Mouse (Mus musculus) gastrocnemius, adult 18-20 months (tissue): ENCODE data around the gene Wwp2. TPM values are rescaled to one million over a fixed set of nuclear protein-coding genes. Genes with fewer than 3 reads are reported as not detected.

Source experiments
- DNase-seq: peaks from one replicate; pipeline ENCODE4 v3.0.0; 2021; ENCODE audit warnings: low spot score
- total RNA-seq, 2 experiments: library from RNA; stranded (reverse); gene quantifications; 2 replicates each; pipeline ENCODE4 v1.2.3; 2021

The Wwp2 gene
- total RNA-seq, 2 experiments from 2014 or later, result 13.8 to 14.2 TPM

GRCm38 (mm10) chr8:107430821-107431220 is 5.3 kb upstream of the Wwp2 start:
- no peak for DNase-seq

DNA sequence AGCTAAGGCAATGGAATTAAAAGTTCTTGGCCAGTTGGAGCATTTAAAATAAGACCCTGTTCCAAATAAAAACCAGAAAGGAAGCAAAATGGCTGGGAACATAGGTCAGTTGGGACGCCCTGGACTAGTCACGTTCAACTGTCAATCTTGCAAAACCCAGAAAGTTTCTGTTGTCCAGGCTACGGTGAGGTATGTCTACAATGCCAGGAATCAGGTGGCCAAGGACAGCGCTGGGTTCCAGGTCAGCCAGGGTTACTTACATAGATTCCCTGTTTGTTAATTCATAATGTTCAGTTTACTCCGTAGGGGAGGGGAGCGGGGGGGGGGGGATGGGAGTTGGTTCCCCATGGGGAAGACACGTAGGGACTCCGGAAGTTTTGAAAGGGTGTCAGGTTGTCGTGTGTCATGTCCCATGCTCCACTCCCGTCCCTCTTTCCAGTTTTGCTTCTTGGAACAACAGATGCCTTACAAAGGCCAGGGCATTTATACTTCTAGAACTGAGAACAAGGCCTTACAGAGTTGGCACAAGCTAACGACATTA is 674 bp upstream of the Wwp2 start:
- no peak for DNase-seq

GRCm38 (mm10) chr8:107436841-107437421 is 766 bp downstream of the Wwp2 start:
- no peak for DNase-seq

DNA sequence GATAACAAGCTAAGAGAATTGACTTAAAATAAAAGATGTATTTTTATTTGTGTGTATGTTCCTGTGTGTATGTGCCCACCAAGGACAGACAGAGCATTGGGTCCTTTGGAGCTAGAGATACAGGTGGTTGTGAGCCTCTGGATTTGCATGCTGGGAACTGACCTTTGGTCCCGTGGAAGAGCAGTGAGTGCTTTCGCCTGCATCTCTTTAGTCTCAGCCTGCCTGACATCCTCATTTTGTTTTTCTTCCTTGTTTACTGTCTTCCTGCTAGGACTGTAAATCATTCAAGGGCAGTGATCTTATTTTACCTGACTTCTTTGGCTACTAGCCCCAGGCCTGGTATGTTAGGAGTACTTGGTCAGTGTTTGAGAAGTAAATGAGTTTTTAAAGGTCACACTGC is 1.5 kb downstream of the Wwp2 start:
- DNase-seq, result no peak

- no peak for DNase-seq
Measured at GRCm38 (mm10) chr8:107439880-107440625, 3.9 kb downstream of the Wwp2 start.

GRCm38 (mm10) chr8:107444626-107445025 is 8.5 kb downstream of the Wwp2 start:
- peak; percentile 16 for DNase-seq

DNA sequence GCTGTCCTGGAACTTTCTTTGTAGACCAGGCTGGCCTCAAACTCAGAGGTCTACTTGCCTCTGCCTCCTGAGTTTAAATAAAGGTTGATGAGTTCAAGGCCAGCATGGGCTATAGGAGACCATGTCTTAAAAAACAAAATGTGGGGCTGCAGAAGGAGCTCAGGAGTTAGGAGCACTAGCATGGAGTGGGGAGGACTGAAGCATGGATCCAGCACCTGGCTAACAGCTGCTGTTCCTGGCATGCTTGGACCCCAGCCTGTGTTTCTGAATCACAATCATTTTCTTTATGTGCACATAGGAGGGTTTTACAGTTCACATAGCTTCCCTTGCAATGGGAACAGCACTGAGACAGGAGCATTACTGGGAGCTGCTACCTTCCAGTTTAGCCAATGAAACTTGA is 11.5 kb downstream of the Wwp2 start:
- no peak for DNase-seq

GRCm38 (mm10) chr8:107448382-107448889 is 12.3 kb downstream of the Wwp2 start:
- DNase-seq, result no peak

DNA sequence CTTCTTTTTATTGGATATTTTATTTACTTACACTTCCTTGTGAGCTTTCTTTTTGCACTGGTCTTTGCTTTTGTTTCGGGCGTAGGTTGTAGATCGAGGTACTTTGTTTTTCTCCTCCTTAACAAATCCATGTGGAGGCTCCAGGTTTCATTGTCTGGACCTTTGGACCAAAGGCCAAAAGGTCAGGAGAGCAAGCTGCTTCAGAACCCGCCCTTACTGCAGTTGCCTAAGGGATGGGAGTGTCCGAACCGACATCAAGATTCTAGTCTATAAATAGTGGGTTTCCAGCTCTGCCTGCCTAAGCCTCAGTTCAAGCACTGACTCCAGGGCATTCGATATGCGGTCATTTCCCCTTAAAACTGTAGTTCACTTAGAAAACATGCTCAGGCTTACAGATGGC is 13.0 kb downstream of the Wwp2 start:
- no peak for DNase-seq

GRCm38 (mm10) chr8:107449655-107450054 is 13.5 kb downstream of the Wwp2 start:
- DNase-seq, result no peak

DNA sequence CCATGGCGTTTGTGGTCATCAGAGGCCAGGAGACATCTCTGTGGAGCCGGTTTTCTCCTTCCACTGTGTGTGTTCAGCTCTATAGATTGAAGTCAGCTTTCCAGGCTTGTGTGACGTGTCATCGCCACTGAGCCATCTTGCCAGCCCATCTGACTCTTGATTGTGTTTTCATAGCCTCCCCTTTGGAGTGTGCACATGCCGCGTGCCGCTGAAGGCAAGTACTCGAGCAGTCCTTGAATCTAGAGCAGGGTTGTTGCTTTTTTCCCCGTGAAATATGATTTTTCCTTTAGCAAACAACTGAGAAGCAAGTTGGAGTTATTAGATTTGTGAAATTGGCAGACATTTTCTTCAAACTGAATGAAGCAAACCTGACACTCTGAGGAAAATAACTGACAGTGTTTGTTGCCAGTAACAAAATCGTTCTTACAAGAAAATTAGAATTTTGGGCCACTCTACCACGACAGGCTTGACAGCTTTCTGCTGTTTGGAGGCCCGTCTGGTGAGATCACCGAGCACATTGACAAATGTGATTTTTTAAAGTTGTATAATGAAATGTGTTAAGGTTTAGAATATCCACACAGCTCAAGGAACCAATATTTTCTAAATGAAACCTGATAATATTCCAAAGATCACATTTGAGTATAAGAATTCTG is 15.4 kb downstream of the Wwp2 start:
- DNase-seq, result no peak

GRCm38 (mm10) chr8:107453386-107453785 is 17.2 kb downstream of the Wwp2 start:
- no peak for DNase-seq

DNA sequence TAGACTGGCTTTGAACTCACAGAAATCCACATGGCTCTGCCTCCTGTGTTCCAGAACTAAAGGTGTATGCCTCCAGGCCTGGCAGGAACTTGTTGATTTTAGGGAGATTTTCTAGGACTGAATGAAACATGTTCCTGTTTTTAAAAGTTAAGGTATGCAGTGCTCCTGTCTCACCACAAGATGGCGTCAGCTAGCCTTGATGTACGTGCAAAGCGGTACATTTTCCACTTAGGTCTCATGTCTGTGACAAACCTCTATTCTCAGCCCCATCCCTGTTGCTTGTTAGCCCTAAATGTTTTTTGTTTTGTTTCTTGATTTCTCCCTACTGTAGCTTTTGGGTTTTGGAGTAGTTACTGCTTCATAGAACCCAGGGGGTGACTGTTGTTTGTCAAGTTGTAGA is 19.1 kb downstream of the Wwp2 start:
- peak; percentile 44 for DNase-seq

- DNase-seq, result no peak
Measured at GRCm38 (mm10) chr8:107457725-107458124, 21.6 kb downstream of the Wwp2 start.

GRCm38 (mm10) chr8:107458281-107458680 is 22.1 kb downstream of the Wwp2 start:
- DNase-seq, result no peak

GRCm38 (mm10) chr8:107462423-107462822 is 26.3 kb downstream of the Wwp2 start:
- no peak for DNase-seq

GRCm38 (mm10) chr8:107465332-107465990 is 29.3 kb downstream of the Wwp2 start:
- DNase-seq, result no peak

GRCm38 (mm10) chr8:107466642-107467041 is 30.5 kb downstream of the Wwp2 start:
- DNase-seq, result no peak

DNA sequence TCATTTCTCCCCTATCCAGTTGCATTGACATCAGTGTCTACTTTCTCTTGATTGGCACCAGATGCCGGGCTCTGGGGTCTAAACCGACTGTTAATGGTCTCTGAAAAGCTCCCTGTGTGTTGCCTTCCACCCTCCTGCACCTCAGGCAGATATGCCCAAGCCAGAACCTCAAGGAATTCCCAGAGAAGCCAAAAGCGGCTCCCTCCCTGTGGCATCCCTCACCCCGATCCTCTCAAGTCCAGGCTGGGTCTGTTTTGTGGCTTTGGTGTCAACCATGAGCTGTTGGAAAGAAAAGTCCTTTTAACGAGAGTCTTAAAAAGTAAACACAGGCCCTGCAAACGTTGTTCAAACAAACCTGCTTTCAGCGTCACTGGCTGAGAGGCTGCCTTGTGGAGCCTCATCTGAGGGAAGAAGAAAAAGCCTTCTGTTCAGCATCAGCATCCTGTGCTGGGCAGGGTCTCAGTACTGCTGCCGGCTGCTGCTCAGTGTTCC is 32.7 kb downstream of the Wwp2 start:
- DNase-seq, result no peak

GRCm38 (mm10) chr8:107470302-107470701 is 34.1 kb downstream of the Wwp2 start:
- DNase-seq, result no peak

DNA sequence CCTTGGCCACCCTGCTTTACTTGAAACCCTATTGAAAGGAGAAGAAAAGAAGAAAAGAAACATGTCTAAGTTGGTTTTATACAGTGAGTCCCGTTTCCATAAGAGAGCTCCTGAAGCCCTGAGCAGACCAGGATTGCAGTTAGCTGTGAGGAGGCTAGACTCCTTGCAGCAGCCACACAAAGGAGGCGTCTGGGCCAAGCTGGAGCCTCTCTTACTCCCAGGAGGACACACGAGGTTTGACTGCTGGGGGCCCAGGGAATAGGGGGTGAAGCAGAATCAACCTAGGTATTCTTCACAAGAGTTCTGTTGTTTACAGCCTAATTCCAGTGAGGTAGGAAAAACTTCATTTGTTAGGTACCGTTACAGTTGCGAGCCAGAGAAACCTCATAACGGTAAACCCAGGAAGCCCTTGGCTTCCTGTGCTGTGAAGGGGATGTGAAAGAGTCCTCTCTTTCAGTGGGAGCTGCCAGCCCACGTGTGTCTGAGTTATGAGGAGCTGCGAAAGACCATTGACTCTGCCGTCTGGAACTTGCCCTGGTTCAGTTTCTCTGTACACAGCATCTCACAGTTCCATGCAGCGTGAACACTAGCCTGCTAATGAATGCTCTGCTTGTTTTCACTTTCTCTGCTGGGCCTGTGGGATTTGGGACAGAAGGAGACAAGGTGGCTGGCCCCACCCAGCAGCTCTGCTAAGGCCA is 36.4 kb downstream of the Wwp2 start:
- no peak for DNase-seq
